Mouse (Mus musculus) C2C12 (cell line): Measurements from ENCODE around the gene Cfap221. TPM values are rescaled to one million over a fixed set of nuclear protein-coding genes. Genes with fewer than 3 reads are reported as not detected.

Source experiments
- H3K27me3 ChIP-seq: one replicate; pipeline ENCODE4 v1.6.1; 2011; ENCODE audit not compliant: control insufficient read depth, insufficient read depth, insufficient read length
- H3K36me3 ChIP-seq: one replicate; pipeline ENCODE4 v1.6.1; 2011; ENCODE audit not compliant: control insufficient read depth, insufficient read depth
- H3K4me3 ChIP-seq: one replicate; pipeline ENCODE4 v1.5.1; 2011; ENCODE audit warnings: mild to moderate bottlenecking, control low read depth; ENCODE audit not compliant: poor library complexity, insufficient read depth, severe bottlenecking
- H3K79me2 ChIP-seq: one replicate; pipeline ENCODE4 v1.6.1; 2011; ENCODE audit not compliant: control insufficient read depth, insufficient read depth
- H3K79me3 ChIP-seq: one replicate; pipeline ENCODE4 v1.6.1; 2011; ENCODE audit warnings: low read depth, control low read depth
- H3ac ChIP-seq: one replicate; pipeline ENCODE3; 2011; ENCODE audit warnings: low read depth; ENCODE audit not compliant: control insufficient read depth, insufficient read length
- CEBPB ChIP-seq: IDR thresholded peaks from one replicate; pipeline ENCODE4 v1.6.1; 2011; ENCODE audit warnings: low read depth, mild to moderate bottlenecking, control low read depth, moderate library complexity
- CTCF ChIP-seq: IDR thresholded peaks from one replicate; pipeline ENCODE4 v1.5.1; 2011; ENCODE audit not compliant: control insufficient read depth, insufficient read depth, insufficient read length
- FOSL1 ChIP-seq: IDR thresholded peaks from one replicate; pipeline ENCODE4 v1.8.0; 2011; ENCODE audit warnings: mild to moderate bottlenecking, low read length; ENCODE audit not compliant: poor library complexity, insufficient read depth, severe bottlenecking
- MAX ChIP-seq: IDR thresholded peaks from one replicate; pipeline ENCODE4 v1.6.1; 2011; ENCODE audit warnings: mild to moderate bottlenecking, control low read depth
- MYOD1 ChIP-seq: IDR thresholded peaks from one replicate; pipeline ENCODE4 v1.6.1; 2011; ENCODE audit warnings: low read depth; ENCODE audit not compliant: control insufficient read depth, insufficient read length
- MYOG ChIP-seq: IDR thresholded peaks from one replicate; pipeline ENCODE4 v1.6.1; 2011; ENCODE audit not compliant: control insufficient read depth, insufficient read length; ENCODE audit errors: extremely low read depth
- USF1 ChIP-seq: IDR thresholded peaks from one replicate; pipeline ENCODE4 v1.6.1; 2011; ENCODE audit warnings: low read depth, mild to moderate bottlenecking, control low read depth, moderate library complexity
- polyA plus RNA-seq: library from polyadenylated mRNA; unstranded; fragments of >200 nt; fragmentation: generic; extraction: Trizol; gene quantifications from one replicate; pipeline ENCODE4 v1.2.1, GENCODE M21; 2012; ENCODE audit warnings: missing spikeins

The Cfap221 gene
- polyA plus RNA-seq, 1 experiment, result not detected

- H3ac ChIP-seq, result no peak overlapping the region
- H3K79me2 ChIP-seq, result no peaks in the 10 kb centered on the region
- no peaks in the 10 kb centered on the region for H3K27me3 ChIP-seq
- H3K4me3 ChIP-seq, result no peak overlapping the region
- H3K36me3 ChIP-seq, result no peaks in the 10 kb centered on the region
- TF ChIP-seq FOSL1, result no peak
- no peak for TF ChIP-seq MYOG
- no peak for TF ChIP-seq MYOD1
- no peak for TF ChIP-seq MAX
- no peak for TF ChIP-seq USF1
- TF ChIP-seq CTCF, result no peak
- TF ChIP-seq CEBPB, result no peak
- H3K79me3 ChIP-seq, result no peaks in the 10 kb centered on the region
Measured at GRCm38 (mm10) chr1:119878909-119879308, 118.1 kb downstream of the Cfap221 start.

GRCm38 (mm10) chr1:119877469-119877868 is 119.6 kb downstream of the Cfap221 start:
- no peak overlapping the region for H3K4me3 ChIP-seq
- no peak overlapping the region for H3ac ChIP-seq
- no peaks in the 10 kb centered on the region for H3K79me2 ChIP-seq
- H3K36me3 ChIP-seq, result no peaks in the 10 kb centered on the region
- no peak for TF ChIP-seq CTCF
- TF ChIP-seq MYOD1, result no peak
- TF ChIP-seq CEBPB, result no peak
- no peak for TF ChIP-seq MAX
- TF ChIP-seq USF1, result no peak
- no peak for TF ChIP-seq FOSL1
- TF ChIP-seq MYOG, result no peak
- no peaks in the 10 kb centered on the region for H3K27me3 ChIP-seq
- no peaks in the 10 kb centered on the region for H3K79me3 ChIP-seq

Other genes starting within 250 kb of the Cfap221 start
- gene Ptpn4, start 159.6 kb downstream of the Cfap221 start, polyA plus RNA-seq, result 1.0 TPM
- gene Tmem177, start 84.0 kb downstream of the Cfap221 start, polyA plus RNA-seq, result 5.0 TPM
- 0.07 TPM for gene Sctr, start 9.7 kb upstream of the Cfap221 start, polyA plus RNA-seq
- gene Tmem37, start 76.8 kb upstream of the Cfap221 start, polyA plus RNA-seq, result 38.4 TPM
- gene Dbi, start 123.8 kb upstream of the Cfap221 start, polyA plus RNA-seq, result 418 TPM
- gene 3110009E18Rik, start 124.0 kb upstream of the Cfap221 start, polyA plus RNA-seq, result 19.8 TPM